Mouse (Mus musculus) thymus, adult 2 months (tissue): ENCODE data around the gene Ttc22.

Source experiments
- CTCF ChIP-seq: fragments of 200-500 bp; IDR thresholded peaks from 2 replicates; pipeline ENCODE4 v1.5.1; 2012; ENCODE audit warnings: mild to moderate bottlenecking, control low read depth, low read length, moderate library complexity, borderline replicate concordance; ENCODE audit not compliant: control insufficient read depth, poor library complexity, insufficient read depth; ENCODE audit errors: extremely low read depth
- POLR2A ChIP-seq: fragments of 200-500 bp; IDR thresholded peaks from 2 replicates; pipeline ENCODE4 v1.6.1; 2012; ENCODE audit warnings: mild to moderate bottlenecking, low read length, control low read depth, moderate library complexity; ENCODE audit not compliant: control insufficient read depth, poor library complexity, insufficient read depth; ENCODE audit errors: extremely low read depth

- no peak for TF ChIP-seq CTCF
- TF ChIP-seq POLR2A: no peak
Measured at GRCm38 (mm10) chr4:106618898-106619297, 3.3 kb upstream of the Ttc22 start.
